Mouse (Mus musculus) brain, embryonic 14.5 days (tissue): ENCODE data around the gene Dcaf8. TPM values are rescaled to one million over a fixed set of nuclear protein-coding genes. Genes with fewer than 3 reads are reported as not detected.

Source experiments
- DNase-seq: peaks from one replicate; pipeline ENCODE4 v3.0.0-alpha.2; 2011; ENCODE audit warnings: low read depth
- CTCF ChIP-seq: fragments of 200-500 bp; IDR thresholded peaks from 2 replicates; pipeline ENCODE4 v1.5.1; 2012; ENCODE audit warnings: inconsistent platforms, mild to moderate bottlenecking, moderate library complexity, borderline replicate concordance; ENCODE audit not compliant: insufficient read depth, insufficient read length; ENCODE audit errors: extremely low read depth
- POLR2A ChIP-seq: fragments of 200-500 bp; IDR thresholded peaks from 2 replicates; pipeline ENCODE4 v1.6.1; 2012; ENCODE audit warnings: mild to moderate bottlenecking, inconsistent platforms, borderline replicate concordance; ENCODE audit not compliant: poor library complexity, insufficient read depth, insufficient read length, severe bottlenecking; ENCODE audit errors: extremely low read depth
- polyA plus RNA-seq: library from polyadenylated mRNA; depleted of rRNA; stranded (reverse); fragments of >200 nt; gene quantifications from 2 replicates; pipeline ENCODE4 v1.2.3, GENCODE M21; 2012

Dcaf8 gene
- polyA plus RNA-seq, 1 experiment, result 76.6 TPM

GRCm38 (mm10) chr1:172148955-172149815 is 1.3 kb downstream of the Dcaf8 start:
- no peak for TF ChIP-seq CTCF
- TF ChIP-seq POLR2A, result no peak
- peak; percentile 33 for DNase-seq

GRCm38 (mm10) chr1:172154536-172154935 is 6.7 kb downstream of the Dcaf8 start:
- no peak for DNase-seq
- TF ChIP-seq POLR2A, result no peak

GRCm38 (mm10) chr1:172155518-172155917 is 7.6 kb downstream of the Dcaf8 start:
- DNase-seq, result no peak
- TF ChIP-seq POLR2A (no peak), CTCF (no peak)

GRCm38 (mm10) chr1:172159970-172160369 is 12.1 kb downstream of the Dcaf8 start:
- no peak for DNase-seq

GRCm38 (mm10) chr1:172160508-172160907 is 12.6 kb downstream of the Dcaf8 start:
- TF ChIP-seq POLR2A, result no peak
- TF ChIP-seq CTCF, result no peak
- DNase-seq, result no peak

More at GRCm38 (mm10) chr1:172159970-172160369, 12.1 kb downstream of the Dcaf8 start:
- TF ChIP-seq CTCF (no peak), POLR2A (no peak)

- TF ChIP-seq POLR2A, result no peak
- TF ChIP-seq CTCF, result peak; percentile 56; the same call in 1 of the 2 replicates
- DNase-seq, result peak; percentile 75
Observed at GRCm38 (mm10) chr1:172162009-172162408, 14.1 kb downstream of the Dcaf8 start.

- no peak for DNase-seq
- no peak for TF ChIP-seq POLR2A
- TF ChIP-seq CTCF, result no peak
Observed at GRCm38 (mm10) chr1:172162959-172163358, 15.1 kb downstream of the Dcaf8 start.

GRCm38 (mm10) chr1:172167911-172168310 is 20.0 kb downstream of the Dcaf8 start:
- no peak for TF ChIP-seq CTCF
- no peak for TF ChIP-seq POLR2A
- no peak for DNase-seq

GRCm38 (mm10) chr1:172169809-172170208 is 21.9 kb downstream of the Dcaf8 start:
- TF ChIP-seq CTCF, result no peak
- TF ChIP-seq POLR2A, result no peak
- no peak for DNase-seq

GRCm38 (mm10) chr1:172172381-172172780 is 24.5 kb downstream of the Dcaf8 start:
- TF ChIP-seq POLR2A, result no peak
- TF ChIP-seq CTCF, result no peak
- DNase-seq, result no peak

GRCm38 (mm10) chr1:172173181-172173580 is 25.3 kb downstream of the Dcaf8 start:
- DNase-seq, result peak; percentile 73

GRCm38 (mm10) chr1:172177791-172178190 is 29.9 kb downstream of the Dcaf8 start:
- no peak for TF ChIP-seq POLR2A
- TF ChIP-seq CTCF, result no peak
- DNase-seq, result no peak

More at GRCm38 (mm10) chr1:172173181-172173580, 25.3 kb downstream of the Dcaf8 start:
- no peak for TF ChIP-seq POLR2A
- no peak for TF ChIP-seq CTCF
